Mouse (Mus musculus) ES-Bruce4 (cell line): ENCODE measurements around the gene Eif2b1.

Experiments
- CTCF ChIP-seq: IDR thresholded peaks from one replicate; pipeline ENCODE4 v1.8.1; 2011; ENCODE audit warnings: low read depth, low read length
- EP300 ChIP-seq: IDR thresholded peaks from 2 replicates; pipeline ENCODE4 v1.6.1; 2011; ENCODE audit warnings: low read depth, low read length; ENCODE audit not compliant: insufficient read depth
- POLR2A ChIP-seq: IDR thresholded peaks from one replicate; pipeline ENCODE4 v1.8.1; 2011; ENCODE audit warnings: low read length; ENCODE audit not compliant: insufficient read depth

DNA sequence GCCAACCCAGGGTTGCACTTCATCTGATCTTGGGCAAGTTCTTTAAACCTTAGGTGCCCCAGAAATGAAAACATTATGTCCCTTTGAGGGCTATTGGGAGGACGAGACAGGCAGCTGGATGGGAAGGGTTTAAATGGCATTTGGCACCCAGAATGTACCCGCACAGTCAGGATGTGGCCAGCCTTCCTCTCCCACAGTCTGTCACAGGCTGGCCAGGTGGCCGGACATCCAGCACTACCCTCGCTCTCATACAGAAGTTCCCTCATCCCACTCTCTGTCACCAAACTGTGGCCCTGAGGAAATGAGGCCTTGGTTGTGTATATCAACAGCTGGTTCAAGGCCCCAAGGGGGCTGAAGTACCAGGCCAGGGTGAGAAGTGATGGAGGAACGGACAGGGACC lies 54.0 kb downstream of the Eif2b1 start:
- no peak for TF ChIP-seq POLR2A
- no peak for TF ChIP-seq CTCF
- no peak for TF ChIP-seq EP300
